Mouse (Mus musculus): ENCODE measurements around the gene Hbq1a. TPM values are rescaled to one million over a fixed set of nuclear protein-coding genes. Genes with fewer than 3 reads are reported as not detected.

Gene Hbq1a
- polyA plus RNA-seq (2012; ENCODE audit: low replicate concordance): 0.55 TPM in 1 of 2 replicates, not detected in the other

DNA sequence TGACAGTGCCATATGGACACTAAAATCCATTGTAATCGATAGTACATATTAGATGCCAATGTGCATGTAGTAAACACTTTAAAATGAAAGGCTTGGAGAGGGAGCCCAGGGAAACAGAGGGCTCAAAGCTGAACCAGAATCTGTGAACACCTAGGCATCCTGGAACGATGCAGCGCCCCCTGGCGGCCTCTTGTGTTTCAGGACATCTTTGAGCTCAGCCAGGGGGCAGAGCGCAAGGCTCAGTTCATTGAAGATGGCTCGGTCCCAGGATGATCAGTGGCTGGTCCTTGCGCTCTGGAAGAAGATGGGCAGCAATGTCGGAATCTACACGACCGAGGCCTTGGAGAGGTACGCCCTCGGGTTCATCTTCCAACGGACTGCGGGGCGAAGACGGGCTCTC is at the start of gene Hbq1a:
Gene Hbq1a, plus strand, starts transcription at position 205 of the 400 bp plus-strand sequence.

GRCm38 (mm10) chr11:32267188-32267884 is 32.5 kb upstream of the Hbq1a start, which contains the start of gene Nprl3:
TSS of gene Nprl3 (minus strand) at chr11:32267707.

GRCm38 (mm10) chr11:32276347-32276746 is 23.5 kb upstream of the Hbq1a start, which contains the start of gene Hba-x:
TSS of gene Hba-x (plus strand) at chr11:32276400.

DNA sequence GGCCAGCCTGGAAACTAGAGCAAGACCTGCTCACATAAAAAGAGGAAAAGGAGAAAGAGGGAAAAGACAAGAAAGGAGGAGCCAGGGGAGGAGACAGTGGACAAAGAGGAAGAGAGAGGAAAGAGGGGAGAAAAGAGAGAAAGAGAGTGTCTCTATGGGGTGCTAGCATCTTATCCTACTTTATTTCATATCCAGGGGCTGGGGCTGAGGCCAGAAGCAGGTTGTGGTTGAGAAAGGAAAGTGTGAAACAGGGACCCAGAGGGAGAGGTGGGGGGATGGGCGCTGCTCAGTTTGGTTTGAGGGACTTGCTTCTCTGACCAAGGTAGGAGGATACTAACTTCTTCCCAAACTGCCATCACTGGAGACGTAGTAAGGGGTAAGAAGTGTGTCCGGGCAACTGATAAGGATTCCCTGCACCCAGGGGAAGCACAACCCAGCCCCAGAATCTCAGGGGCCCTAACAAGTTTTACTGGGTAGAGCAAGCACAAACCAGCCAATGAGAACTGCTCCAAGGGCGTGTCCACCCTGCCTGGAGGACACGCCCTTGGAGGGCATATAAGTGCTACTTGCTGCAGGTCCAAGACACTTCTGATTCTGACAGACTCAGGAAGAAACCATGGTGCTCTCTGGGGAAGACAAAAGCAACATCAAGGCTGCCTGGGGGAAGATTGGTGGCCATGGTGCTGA is 16.6 kb upstream of the Hbq1a start, which contains the start of gene Hba-a1:
Gene Hba-a1, plus strand, starts transcription at position 421 of the 687 bp plus-strand sequence.

GRCm38 (mm10) chr11:32286695-32287492 is 13.0 kb upstream of the Hbq1a start, which contains the start of gene Hbq1b:
TSS of gene Hbq1b (plus strand) at chr11:32286965.

DNA sequence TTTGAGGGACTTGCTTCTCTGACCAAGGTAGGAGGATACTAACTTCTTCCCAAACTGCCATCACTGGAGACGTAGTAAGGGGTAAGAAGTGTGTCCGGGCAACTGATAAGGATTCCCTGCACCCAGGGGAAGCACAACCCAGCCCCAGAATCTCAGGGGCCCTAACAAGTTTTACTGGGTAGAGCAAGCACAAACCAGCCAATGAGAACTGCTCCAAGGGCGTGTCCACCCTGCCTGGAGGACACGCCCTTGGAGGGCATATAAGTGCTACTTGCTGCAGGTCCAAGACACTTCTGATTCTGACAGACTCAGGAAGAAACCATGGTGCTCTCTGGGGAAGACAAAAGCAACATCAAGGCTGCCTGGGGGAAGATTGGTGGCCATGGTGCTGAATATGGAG is 3.7 kb upstream of the Hbq1a start, which contains the start of gene Hba-a2:
Gene Hba-a2, plus strand, starts transcription at position 287 of the 400 bp plus-strand sequence.

GRCm38 (mm10) chr11:32347607-32348432 is 48.0 kb downstream of the Hbq1a start, which contains the start of gene Sh3pxd2b:
TSS of gene Sh3pxd2b (plus strand) at chr11:32347820.

Other genes starting within 250 kb of the Hbq1a start
- 39.5 and 46.9 TPM in 2 replicates for gene Il9r, start 99.8 kb upstream of the Hbq1a start, polyA plus RNA-seq (2012; ENCODE audit: low replicate concordance)
- 33.0 and 40.8 TPM in 2 replicates for gene Snrnp25, start 94.7 kb upstream of the Hbq1a start, polyA plus RNA-seq (2012; ENCODE audit: low replicate concordance)
- 21.9 and 70.6 TPM in 2 replicates for gene Rhbdf1, start 77.8 kb upstream of the Hbq1a start, polyA plus RNA-seq (2012; ENCODE audit: low replicate concordance)
- gene Mpg, start 73.6 kb upstream of the Hbq1a start, polyA plus RNA-seq (2012; ENCODE audit: low replicate concordance): 13.0 and 16.3 TPM in 2 replicates
- gene Nprl3, start 32.4 kb upstream of the Hbq1a start, polyA plus RNA-seq (2012; ENCODE audit: low replicate concordance): 41.3 and 84.5 TPM in 2 replicates
- gene Hba-x, start 23.7 kb upstream of the Hbq1a start, polyA plus RNA-seq (2012; ENCODE audit: low replicate concordance): not detected in 2 replicates
- gene Hba-a1, start 16.6 kb upstream of the Hbq1a start, polyA plus RNA-seq (2012; ENCODE audit: low replicate concordance): 75,416 and 82,734 TPM in 2 replicates
- 4.1 TPM in 1 of 2 replicates, not detected in the other for gene Hbq1b, start 13.1 kb upstream of the Hbq1a start, polyA plus RNA-seq (2012; ENCODE audit: low replicate concordance)
- gene Hba-a2, start 3.6 kb upstream of the Hbq1a start, polyA plus RNA-seq (2012; ENCODE audit: low replicate concordance): 46,420 and 53,866 TPM in 2 replicates
- gene Sh3pxd2b, start 47.8 kb downstream of the Hbq1a start, polyA plus RNA-seq (2012; ENCODE audit: low replicate concordance): 0.85 and 0.94 TPM in 2 replicates
- gene Ubtd2, start 155.3 kb downstream of the Hbq1a start, polyA plus RNA-seq (2012; ENCODE audit: low replicate concordance): 4.9 and 6.0 TPM in 2 replicates
- 0.38 TPM in 1 of 2 replicates, not detected in the other for gene Efcab9, start 232.0 kb downstream of the Hbq1a start, polyA plus RNA-seq (2012; ENCODE audit: low replicate concordance)
- gene Stk10, start 233.2 kb downstream of the Hbq1a start, polyA plus RNA-seq (2012; ENCODE audit: low replicate concordance): 188 and 189 TPM in 2 replicates